Mouse (Mus musculus) left cerebral cortex, adult 2 months (tissue): ENCODE results near the gene Cops3. TPM values are rescaled to one million over a fixed set of nuclear protein-coding genes. Genes with fewer than 3 reads are reported as not detected.
"Not testable (repeated sequence)": the region's sequence is repeated elsewhere in the genome, so short reads cannot be mapped to it uniquely, and the experiment has no call there.

Experiments used
- DNase-seq, 2 experiments: peaks; one replicate each; pipeline ENCODE4 v3.0.0; 2021 to 2022; ENCODE audit warnings: low spot score in 2 of 2, mixed read lengths in 1 of 2; ENCODE audit errors: extremely low spot score in 1 of 2
- H3K27ac ChIP-seq: fragments of 200-600 bp; 2 replicates; pipeline ENCODE4 v1.8.1; 2022
- H3K4me3 ChIP-seq: fragments of 200-600 bp; 2 replicates; pipeline ENCODE4 v1.8.1; 2022
- CTCF ChIP-seq: fragments of 200-600 bp; IDR thresholded peaks from 2 replicates; pipeline ENCODE4 v1.8.1; 2022; ENCODE audit warnings: antibody characterized with exemption, mild to moderate bottlenecking, moderate library complexity
- intact Hi-C: fragments of 180-260 bp; cut with DNase I; formaldehyde crosslinking; loops from one replicate; pipeline ENCODE4 v1.15.1; 2025
- total RNA-seq, 2 experiments: library from RNA; stranded (reverse); gene quantifications; 2 replicates each; pipeline ENCODE4 v1.2.3; 2021

Cops3 gene
- total RNA-seq, 2 experiments from 2014 or later: 68.7 to 69.1 TPM

GRCm38 (mm10) chr11:59846311-59846710 is 6.7 kb upstream of the Cops3 start:
- intact Hi-C loops: no loop called here
- no peak overlapping the region for H3K4me3 ChIP-seq
- H3K27ac ChIP-seq: no peak overlapping the region
- no peak for TF ChIP-seq CTCF
- no peak for DNase-seq

- Histone ChIP-seq H3K4me3 (peak within 1 kb of the TSS; percentile 99), H3K27ac (peak within 1 kb of the TSS; percentile 99)
- no peak for TF ChIP-seq CTCF
- intact Hi-C loops: no loop called here
- DNase-seq: peak; percentile 92
Observed at GRCm38 (mm10) chr11:59839008-59839458, 605 bp downstream of the Cops3 start, which contains the start of gene Nt5m. Nt5m (plus strand) TSS chr11:59839447.

GRCm38 (mm10) chr11:59838426-59838825 is 1.2 kb downstream of the Cops3 start:
- no peak for TF ChIP-seq CTCF
- Histone ChIP-seq H3K27ac (no peak overlapping the region; the same call in 1 of the 2 replicates), H3K4me3 (peak overlapping the region; percentile 99)
- no peak for DNase-seq
- intact Hi-C loops: no loop called here

GRCm38 (mm10) chr11:59837789-59838188 is 1.8 kb downstream of the Cops3 start:
- intact Hi-C loops, DNase-seq, H3K27ac ChIP-seq, H3K4me3 ChIP-seq: not testable (repeated sequence)

GRCm38 (mm10) chr11:59821625-59822024 is 18.0 kb downstream of the Cops3 start:
- H3K4me3 ChIP-seq: no peak overlapping the region
- DNase-seq: no peak
- intact Hi-C loops: no loop called here
- TF ChIP-seq CTCF: no peak
- no peak overlapping the region; the same call in 1 of the 2 replicates for H3K27ac ChIP-seq

GRCm38 (mm10) chr11:59817916-59818315 is 21.7 kb downstream of the Cops3 start:
- DNase-seq: no peak
- intact Hi-C loops: no loop called here
- no peak for TF ChIP-seq CTCF

GRCm38 (mm10) chr11:59815482-59816065 is 24.1 kb downstream of the Cops3 start:
- Histone ChIP-seq H3K27ac (no peak overlapping the region), H3K4me3 (no peak overlapping the region)
- peak; percentile 2 for TF ChIP-seq CTCF
- intact Hi-C loops: no loop called here
- DNase-seq: no peak

More at GRCm38 (mm10) chr11:59817916-59818315, 21.7 kb downstream of the Cops3 start:
- Histone ChIP-seq H3K4me3 (no peak overlapping the region), H3K27ac (no peak overlapping the region)

GRCm38 (mm10) chr11:59814936-59815335 is 24.7 kb downstream of the Cops3 start:
- intact Hi-C loops: no loop called here
- Histone ChIP-seq H3K4me3 (no peak overlapping the region), H3K27ac (no peak overlapping the region)
- no peak for TF ChIP-seq CTCF
- DNase-seq: no peak

- intact Hi-C loops: no loop called here
- no peak for TF ChIP-seq CTCF
- no peak for DNase-seq
Observed at GRCm38 (mm10) chr11:59814311-59814710, 25.3 kb downstream of the Cops3 start.

GRCm38 (mm10) chr11:59813276-59813675 is 26.4 kb downstream of the Cops3 start:
- no peak for DNase-seq
- Histone ChIP-seq H3K4me3 (no peak overlapping the region), H3K27ac (no peak overlapping the region)
- no peak for TF ChIP-seq CTCF
- intact Hi-C loops: no loop called here

More at GRCm38 (mm10) chr11:59814311-59814710, 25.3 kb downstream of the Cops3 start:
- Histone ChIP-seq H3K4me3 (no peak overlapping the region), H3K27ac (no peak overlapping the region)

GRCm38 (mm10) chr11:59811211-59811610 is 28.4 kb downstream of the Cops3 start:
- Histone ChIP-seq H3K4me3 (no peak overlapping the region), H3K27ac (peak overlapping the region; percentile 29; the same call in 1 of the 2 replicates)
- DNase-seq: no peak
- no peak for TF ChIP-seq CTCF
- intact Hi-C loops: no loop called here

- Histone ChIP-seq H3K27ac (peak overlapping the region; percentile 100), H3K4me3 (peak overlapping the region; percentile 86)
- intact Hi-C loops: no loop called here
- DNase-seq: no peak
- no peak; the same call in 1 of the 2 replicates for TF ChIP-seq CTCF
Observed at GRCm38 (mm10) chr11:59810480-59811158, 29.0 kb downstream of the Cops3 start.
